Mouse (Mus musculus): ENCODE measurements at regions not wholly inside any gene's neighbourhood (a gene's known extent, or its start where the extent isn't known, plus 50 kb on each side); places are given as distances from the start of the nearest gene placed in this dataset.

- ATAC-seq: no peak
Measured at GRCm38 (mm10) chr5:129449931-129450573, 51.0 kb upstream of the Sfswap start.
